Mouse (Mus musculus) cerebellum, postnatal 4 days (tissue): ENCODE measurements around the gene Dach1.

Experiments used
- DNase-seq, 2 experiments: peaks; one replicate each; pipeline ENCODE4 v3.0.0; 2022; ENCODE audit warnings: low spot score in 2 of 2, mixed read lengths in 1 of 2

Gene Dach1

GRCm38 (mm10) chr14:98169421-98170076, at the start of gene Dach1:
Gene Dach1 (minus strand): TSS chr14:98169765.
- peak; percentile 21 to 66 for DNase-seq

GRCm38 (mm10) chr14:98200089-98200488, 30.5 kb upstream of the Dach1 start:
- DNase-seq: no peak

GRCm38 (mm10) chr14:98181545-98181944, 12.0 kb upstream of the Dach1 start:
- DNase-seq: peak in 1 of 2 experiments; percentile 7

- DNase-seq: no peak
Measured at GRCm38 (mm10) chr14:98173831-98174230, 4.3 kb upstream of the Dach1 start.

GRCm38 (mm10) chr14:98172394-98172905, 2.9 kb upstream of the Dach1 start:
- no peak for DNase-seq

- no peak for DNase-seq
Measured at GRCm38 (mm10) chr14:98171861-98172260, 2.3 kb upstream of the Dach1 start.

- peak; percentile 25 to 56 for DNase-seq
Measured at GRCm38 (mm10) chr14:98168908-98169401, 610 bp downstream of the Dach1 start.

GRCm38 (mm10) chr14:98168039-98168907, 1.3 kb downstream of the Dach1 start:
- DNase-seq: peak; percentile 22 to 51

- peak in 1 of 2 experiments; percentile 47 for DNase-seq
Measured at GRCm38 (mm10) chr14:98167186-98168038, 2.2 kb downstream of the Dach1 start.

- peak in 1 of 2 experiments; percentile 34 for DNase-seq
Measured at GRCm38 (mm10) chr14:98166318-98166976, 3.1 kb downstream of the Dach1 start.

- no peak for DNase-seq
Measured at GRCm38 (mm10) chr14:98156753-98157152, 12.8 kb downstream of the Dach1 start.

GRCm38 (mm10) chr14:98155725-98156392, 13.7 kb downstream of the Dach1 start:
- DNase-seq: no peak

- DNase-seq: no peak
Measured at GRCm38 (mm10) chr14:98154832-98155422, 14.6 kb downstream of the Dach1 start.

GRCm38 (mm10) chr14:98141758-98142157, 27.8 kb downstream of the Dach1 start:
- no peak for DNase-seq

- no peak for DNase-seq
Measured at GRCm38 (mm10) chr14:98138873-98139665, 30.5 kb downstream of the Dach1 start.

GRCm38 (mm10) chr14:98134546-98134945, 35.0 kb downstream of the Dach1 start:
- no peak for DNase-seq

GRCm38 (mm10) chr14:98123032-98123431, 46.5 kb downstream of the Dach1 start:
- no peak for DNase-seq

- DNase-seq: no peak
Measured at GRCm38 (mm10) chr14:98116627-98117026, 52.9 kb downstream of the Dach1 start.

- DNase-seq: no peak
Measured at GRCm38 (mm10) chr14:98113106-98113505, 56.5 kb downstream of the Dach1 start.
